Mouse (Mus musculus): ENCODE measurements around the gene Tmem170b.
"Not testable (repeated sequence)": the region's sequence is repeated elsewhere in the genome, so short reads cannot be mapped to it uniquely, and the experiment has no call there.

GRCm38 (mm10) chr13:41674608-41675007 lies 68.9 kb downstream of the Tmem170b start:
- not testable (repeated sequence) for TF ChIP-seq CTCF (IDR thresholded peaks at IDR 0.05; ENCODE audit: low read depth); EP300 (optimal IDR thresholded peaks at IDR 0.05)

Data from stomach, postnatal 0 days (tissue).